Mouse (Mus musculus): ENCODE measurements around the gene Dolpp1.
A peak's percentile ranks its signal among the peaks of the same experiment; 100 is the strongest.

Dolpp1 gene

DNA sequence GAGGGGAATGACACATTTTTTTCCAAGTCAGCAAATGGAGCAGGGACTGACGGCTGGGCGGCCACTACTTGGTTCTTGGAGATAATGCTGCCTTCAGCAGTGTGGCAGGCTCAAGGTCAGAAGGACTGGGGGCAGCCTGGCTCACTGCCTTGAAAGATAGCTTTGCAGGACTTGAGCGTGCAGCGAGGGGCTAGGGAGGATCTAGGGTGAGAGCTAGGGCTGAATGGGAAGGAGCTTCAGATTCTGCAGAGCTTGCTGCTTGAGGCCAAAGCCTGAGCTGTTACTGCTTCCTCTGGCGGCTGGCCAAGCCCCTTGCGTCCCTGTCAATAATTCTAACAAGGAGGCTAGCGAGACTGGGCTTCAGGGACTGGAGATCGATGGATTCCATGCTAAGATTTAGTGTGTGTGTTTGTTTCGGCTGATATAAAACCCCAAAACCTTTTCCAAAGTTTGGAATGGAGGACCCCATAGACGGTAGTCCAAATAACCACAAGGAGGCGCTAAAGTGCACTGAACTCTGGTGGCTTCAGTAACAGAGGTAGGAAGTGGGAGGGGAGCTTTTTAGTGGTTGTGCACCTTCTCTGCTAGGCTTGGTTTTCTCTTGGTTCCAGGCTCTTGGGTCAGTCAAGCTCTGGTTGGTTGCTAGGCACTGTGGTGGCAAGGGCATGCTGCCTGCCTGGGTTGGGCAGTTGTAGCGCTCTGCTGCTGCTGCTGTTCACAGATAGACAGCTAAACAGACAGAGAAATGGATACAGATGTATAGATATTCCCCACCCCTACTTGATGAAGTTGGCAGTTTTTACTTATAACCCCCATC lies 48.9 kb downstream of the Dolpp1 start:
- DNase-seq (ENCODE audit: low spot score), result peak; percentile 87

DNA sequence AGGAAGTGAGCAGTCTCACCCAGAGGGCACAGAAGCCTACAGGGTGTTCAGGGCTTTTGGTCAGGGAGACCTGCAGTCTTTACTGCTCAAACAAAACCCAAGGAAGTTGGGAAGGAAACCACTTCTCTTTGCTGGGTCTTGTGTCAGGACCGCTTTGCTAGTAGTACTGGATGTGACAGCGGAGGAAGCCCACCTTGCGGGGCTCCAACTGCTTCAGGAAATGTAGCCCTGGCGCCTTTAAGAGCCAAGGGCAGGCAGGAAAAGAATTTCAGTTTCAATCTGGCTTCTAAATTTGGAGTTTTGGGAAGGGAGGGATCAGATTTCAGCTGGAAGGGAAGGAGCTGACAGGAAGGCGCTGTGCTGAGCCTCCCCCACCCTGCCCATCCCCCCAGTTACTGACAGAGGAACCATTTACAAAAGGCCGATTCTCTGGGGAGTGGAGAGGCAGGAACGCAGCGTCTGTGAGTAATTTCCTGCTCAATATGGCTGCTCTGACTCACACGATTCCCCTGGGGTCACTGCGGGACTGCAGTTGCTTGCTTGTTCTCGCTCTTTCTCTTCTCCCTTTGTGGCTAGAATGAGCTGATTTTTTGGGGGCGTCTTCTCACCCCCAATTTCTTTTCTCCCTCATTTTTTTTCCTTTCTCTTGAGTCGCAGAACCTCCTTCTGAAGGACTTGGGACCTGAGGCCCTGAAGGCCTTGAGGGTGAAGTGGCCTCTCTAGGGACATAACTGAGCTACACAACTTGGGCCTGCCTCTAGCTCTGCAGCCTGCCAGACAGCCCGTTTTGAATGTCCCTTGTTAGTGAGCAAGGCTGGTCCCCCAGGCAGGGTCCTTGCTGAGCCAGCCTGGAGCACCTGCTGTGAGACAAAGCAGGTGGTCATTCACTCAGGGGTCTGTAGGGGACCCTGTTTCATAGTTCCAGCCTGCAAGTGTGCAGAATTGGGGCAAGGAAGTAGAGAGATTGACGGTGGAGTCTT lies 49.8 kb downstream of the Dolpp1 start:
- peak; percentile 99 for DNase-seq (ENCODE audit: low spot score)

DNA sequence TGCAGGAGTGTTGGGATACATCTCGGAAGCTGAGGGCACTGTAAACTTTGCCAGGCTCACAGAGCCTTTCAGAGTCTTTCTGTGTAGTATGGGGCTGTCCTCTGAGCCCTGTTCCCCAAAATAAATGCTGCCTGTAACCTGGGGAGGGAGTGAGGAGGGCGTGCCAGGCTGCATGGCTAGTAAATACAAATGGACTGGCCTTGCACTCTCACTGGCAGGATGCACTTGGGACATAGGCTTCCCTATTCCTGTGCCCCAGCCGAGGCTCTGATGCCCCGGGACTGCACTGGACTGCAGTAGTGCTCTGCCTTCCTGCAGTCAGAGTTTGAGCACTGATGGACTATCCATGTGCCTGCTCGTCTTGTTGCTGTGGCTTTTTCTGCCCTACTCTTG lies 50.4 kb downstream of the Dolpp1 start:
- no peak for DNase-seq (ENCODE audit: low spot score)

DNA sequence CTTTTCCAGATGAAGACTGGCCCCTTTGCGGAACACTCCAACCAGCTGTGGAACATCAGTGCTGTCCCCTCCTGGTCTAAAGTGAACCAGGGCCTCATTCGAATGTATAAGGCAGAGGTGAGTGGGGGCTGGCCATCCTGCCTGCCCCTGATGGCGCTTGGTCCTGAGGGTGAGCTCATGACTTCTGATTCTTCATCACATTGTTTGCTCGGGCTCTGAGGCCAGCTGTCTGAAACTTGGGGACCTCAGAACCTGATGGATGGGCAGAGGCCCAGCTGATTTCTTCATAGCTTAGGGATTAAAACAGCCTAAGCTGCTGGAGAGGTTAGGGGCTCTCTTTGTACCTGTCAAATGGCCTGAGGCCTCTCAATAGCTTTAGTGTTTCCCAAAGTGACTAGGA lies 51.2 kb downstream of the Dolpp1 start:
- DNase-seq (ENCODE audit: low spot score), result no peak

DNA sequence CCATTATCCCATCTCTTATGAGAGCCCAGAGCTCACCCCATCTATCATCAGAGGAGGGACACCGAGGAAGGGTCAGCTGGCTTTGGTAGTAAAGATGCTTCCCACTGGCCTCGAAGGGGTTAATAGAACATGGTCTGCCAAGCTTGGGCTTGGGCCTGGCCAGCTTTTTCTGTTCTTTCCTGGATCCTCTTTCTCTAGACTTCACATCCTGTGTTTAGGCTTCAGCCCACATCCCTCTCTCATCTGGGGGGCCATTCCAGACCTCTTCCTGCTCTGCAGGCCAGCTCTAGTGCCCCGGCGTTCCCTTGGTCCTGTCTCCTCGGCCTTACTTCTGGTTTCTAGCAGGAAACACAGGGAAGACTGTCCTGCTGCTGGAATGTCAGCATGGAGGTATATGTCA lies 52.0 kb downstream of the Dolpp1 start:
- DNase-seq (ENCODE audit: low spot score), result no peak

DNA sequence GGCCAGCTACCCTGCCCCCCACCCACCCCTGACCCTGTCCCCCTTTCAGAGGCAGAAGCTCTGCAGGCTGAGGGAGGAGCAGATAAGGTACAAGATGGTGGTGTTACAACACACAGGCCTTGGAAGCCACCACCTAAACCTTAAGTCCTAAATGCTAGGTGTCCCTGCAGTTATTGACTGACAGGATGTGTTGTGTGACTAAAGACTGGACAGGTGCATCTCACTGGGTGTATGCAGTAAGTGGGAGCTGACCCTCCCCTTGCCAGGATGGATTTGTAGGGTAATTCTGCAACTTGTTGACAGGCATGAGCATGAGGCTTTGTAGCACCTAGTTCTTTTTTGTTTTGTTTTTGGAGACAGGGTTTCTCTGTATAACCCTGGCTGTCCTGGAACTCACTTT lies 52.4 kb downstream of the Dolpp1 start:
- no peak for DNase-seq (ENCODE audit: low spot score)

DNA sequence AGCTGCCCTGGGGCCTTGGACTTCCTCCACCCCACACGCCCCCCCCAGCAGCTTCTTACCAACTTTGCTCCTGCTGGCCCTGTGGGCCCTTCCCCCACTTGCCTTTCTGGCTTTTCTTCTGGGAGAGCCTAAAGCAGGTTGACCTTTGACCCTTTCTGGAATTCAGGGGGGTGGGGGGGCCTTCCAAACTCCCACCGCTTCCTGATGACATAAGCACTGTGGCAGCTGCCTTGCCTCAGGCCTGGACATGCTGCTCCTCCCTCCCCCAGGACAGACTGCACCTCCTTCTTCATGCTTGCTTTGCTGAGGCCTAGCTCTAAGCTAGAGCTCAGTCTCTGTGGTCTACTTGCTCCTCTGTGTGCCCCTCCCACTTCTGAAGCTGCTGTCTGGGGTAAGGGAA lies 53.3 kb downstream of the Dolpp1 start:
- DNase-seq (ENCODE audit: low spot score), result peak; percentile 61

DNA sequence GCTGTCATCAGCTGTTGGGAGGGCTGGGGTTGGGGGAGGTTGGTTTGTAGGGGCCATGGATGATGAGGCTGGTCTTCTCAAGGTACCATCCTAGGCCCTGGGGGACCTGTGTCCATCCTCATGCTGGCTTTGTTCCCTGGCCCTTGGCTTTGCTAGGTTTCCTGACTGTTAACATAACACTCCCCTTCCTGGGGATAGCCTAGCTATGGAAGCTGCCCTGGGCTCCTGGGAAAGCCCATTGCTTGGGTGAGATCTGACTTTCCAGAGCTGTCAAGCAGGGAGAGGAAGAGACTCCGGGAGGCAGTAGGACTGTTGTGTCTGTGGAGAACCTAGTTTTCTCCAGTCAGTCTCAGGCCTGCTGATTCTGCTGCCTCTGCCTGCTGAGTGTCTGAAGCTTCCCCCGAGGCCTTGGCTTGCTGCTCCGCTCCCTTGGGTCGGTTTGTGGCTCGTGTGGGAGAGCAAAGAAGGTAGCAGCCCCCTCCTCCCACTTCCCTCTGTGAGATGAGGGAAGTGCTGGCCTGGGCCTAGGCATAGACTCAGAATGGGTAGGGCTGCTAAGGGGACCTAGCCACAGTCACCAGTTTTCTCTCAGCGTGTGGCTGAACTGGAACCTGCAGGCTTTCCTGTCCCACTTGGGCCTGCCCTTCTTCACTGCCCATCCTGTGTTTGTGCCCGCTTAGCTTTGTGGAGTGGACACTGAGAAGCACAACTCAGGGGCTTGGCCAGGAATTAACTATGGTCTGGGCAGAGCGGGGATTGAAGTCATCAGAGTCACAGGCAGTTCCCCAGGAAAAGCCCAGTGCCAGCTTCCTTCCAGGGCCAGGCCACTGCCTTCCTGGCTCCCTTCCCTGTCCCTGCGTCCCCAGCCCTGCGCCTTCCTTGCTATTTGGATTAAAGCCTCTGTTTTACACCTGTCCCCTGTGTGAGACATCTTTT lies 55.1 kb downstream of the Dolpp1 start:
- no peak for DNase-seq (ENCODE audit: low spot score)

DNA sequence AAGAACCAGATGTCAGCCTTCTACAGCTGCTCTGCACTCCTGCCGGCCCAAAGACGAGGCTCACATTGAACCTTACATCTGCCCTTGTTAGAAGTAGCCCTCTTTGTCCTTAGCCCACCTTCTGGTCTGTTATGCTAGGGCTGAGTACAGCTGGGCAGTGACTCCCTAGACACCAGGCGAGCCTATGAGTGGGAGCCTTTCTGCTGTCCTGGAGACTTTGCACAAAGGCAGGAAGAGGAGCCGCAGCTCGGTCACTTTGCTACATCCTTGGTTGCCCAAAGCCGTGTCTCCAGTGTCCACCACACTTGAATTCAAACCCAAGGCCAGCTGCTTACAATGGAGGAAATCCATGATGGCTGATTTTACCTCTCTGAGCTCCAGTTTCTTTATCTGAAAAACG lies 56.3 kb downstream of the Dolpp1 start:
- DNase-seq (ENCODE audit: low spot score), result no peak
